Mouse (Mus musculus) hindbrain, embryonic 14.5 days (tissue): ENCODE measurements around the gene Rbm43. TPM values are rescaled to one million over a fixed set of nuclear protein-coding genes. Genes with fewer than 3 reads are reported as not detected.

ENCODE experiments used
- ATAC-seq: fragments of 200-750 bp; cut with Nextera tagmentation; 2 replicates; pipeline ENCODE4 v1.8.0; 2017; ENCODE audit warnings: moderate number of reproducible peaks, mild to moderate bottlenecking, moderate TSS enrichment, moderate library complexity; ENCODE audit not compliant: low FRiP score
- DNase-seq: peaks from one replicate; pipeline ENCODE4 v3.0.0-alpha.2; 2015; ENCODE audit warnings: low spot score
- H3K27ac ChIP-seq: fragments of 300-500 bp; sonication (generic); 2 replicates; pipeline ENCODE4 v1.5.1; 2014; ENCODE audit warnings: mild to moderate bottlenecking, moderate library complexity
- H3K27me3 ChIP-seq: fragments of 300-500 bp; sonication (generic); 2 replicates; pipeline ENCODE4 v1.6.1; 2014; ENCODE audit warnings: mild to moderate bottlenecking, low read length, mixed read lengths; ENCODE audit not compliant: control insufficient read depth, insufficient read depth
- H3K36me3 ChIP-seq: fragments of 300-500 bp; sonication (generic); replicated peaks from 2 replicates; pipeline ENCODE4 v1.6.1; 2014; ENCODE audit not compliant: control insufficient read depth, insufficient read depth
- H3K4me1 ChIP-seq: fragments of 300-500 bp; sonication (generic); replicated peaks from 2 replicates; pipeline ENCODE4 v1.6.1; 2014; ENCODE audit warnings: antibody characterized with exemption, low read length, mixed read lengths; ENCODE audit not compliant: control insufficient read depth, insufficient read depth
- H3K4me2 ChIP-seq: fragments of 300-500 bp; sonication (generic); replicated peaks from 2 replicates; pipeline ENCODE4 v1.6.1; 2014; ENCODE audit warnings: mild to moderate bottlenecking, moderate library complexity
- H3K4me3 ChIP-seq: fragments of 300-500 bp; sonication (generic); replicated peaks from 2 replicates; pipeline ENCODE4 v1.5.1; 2014; ENCODE audit warnings: mild to moderate bottlenecking, low read length
- H3K9ac ChIP-seq: fragments of 300-500 bp; sonication (generic); 2 replicates; pipeline ENCODE4 v1.6.1; 2014
- H3K9me3 ChIP-seq: fragments of 300-500 bp; sonication (generic); 2 replicates; pipeline ENCODE4 v1.6.1; 2016; ENCODE audit warnings: low read length; ENCODE audit not compliant: control insufficient read depth
- WGBS: fragments of 180-500 bp; shearing (Covaris S2); extraction: QIAGEN DNeasy Blood & Tissue Kit; methylation state at CpG from one replicate; pipeline ENCODE4 v1.1.7; 2014; 5-methylcytosine and 5-hydroxymethylcytosine counted together
- polyA plus RNA-seq: library from polyadenylated mRNA; unstranded; fragments of >200 nt; fragmentation: Nextera tagmentation; extraction: Ambion mirVana; gene quantifications from 2 replicates; pipeline ENCODE4 v1.2.1, GENCODE M21; 2014

Gene Rbm43
- polyA plus RNA-seq, 1 experiment from 2014 or later = 7.5 TPM

DNA sequence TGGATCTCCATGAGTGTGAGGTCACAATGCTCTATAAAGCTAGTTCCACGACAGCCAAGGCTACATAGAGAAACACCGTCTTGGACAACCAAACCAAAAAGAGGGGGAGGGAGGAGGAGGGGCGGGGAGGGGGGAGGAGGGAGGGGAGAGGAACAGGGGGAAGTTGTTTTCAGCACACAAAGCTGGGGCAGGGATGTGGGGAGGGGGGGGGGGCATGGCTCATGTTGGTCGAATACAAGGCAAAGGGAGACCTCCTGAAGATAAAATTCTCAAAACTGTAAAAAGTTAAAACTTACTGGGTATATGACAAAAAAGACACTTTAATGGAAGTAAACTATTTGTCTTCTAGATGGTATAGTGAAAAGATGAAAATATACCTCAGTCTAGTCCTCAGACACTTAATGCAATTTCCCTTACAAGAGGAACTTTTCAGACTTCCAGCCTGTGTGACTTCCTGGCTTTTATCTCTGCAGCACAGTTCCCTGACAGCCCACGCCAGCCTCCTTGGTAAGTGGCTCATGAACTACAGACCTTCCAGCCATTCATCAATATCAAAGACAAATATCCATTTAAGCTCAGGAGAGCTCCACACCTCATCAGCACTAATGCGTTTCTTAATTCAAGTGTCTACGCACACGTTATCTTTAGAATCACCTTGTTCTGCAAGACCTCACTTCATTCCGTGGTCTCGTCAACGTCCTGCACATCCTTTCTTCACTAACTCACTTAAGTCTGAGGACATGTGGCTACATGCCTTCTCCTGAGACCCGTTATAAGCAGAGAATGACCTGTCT, 1.4 kb downstream of the Rbm43 start:
- Histone ChIP-seq H3K27me3 (0 out of 2 replicates have a peak, but pooled peaks cover 3% of the 10 kb centered on the region), H3K4me2 (peak overlapping the region; percentile 87; the same call in 1 of the 2 replicates), H3K36me3 (no peaks in the 10 kb centered on the region), H3K9me3 (no peaks in the 10 kb centered on the region), H3K4me1 (no peaks in the 10 kb centered on the region), H3K9ac (no peak overlapping the region), H3K27ac (no peak overlapping the region), H3K4me3 (no peak overlapping the region)
- no peak for ATAC-seq
- 59% methylated on average over 10 of the region's 12 CpGs for WGBS
- DNase-seq = no peak

- ATAC-seq (no peak), DNase-seq (no peak)
- no peaks in the 10 kb centered on the region for H3K9me3 ChIP-seq
- no peak overlapping the region for H3K27ac ChIP-seq
- H3K4me3 ChIP-seq = no peak overlapping the region
- H3K36me3 ChIP-seq = no peaks in the 10 kb centered on the region
- no peak overlapping the region for H3K4me2 ChIP-seq
- H3K4me1 ChIP-seq = no peaks in the 10 kb centered on the region
- 92% methylated on average over 7 of the region's 7 CpGs for WGBS
- 0 out of 2 replicates have a peak, but pooled peaks cover 3% of the 10 kb centered on the region for H3K27me3 ChIP-seq
- H3K9ac ChIP-seq = no peak overlapping the region
Measured at GRCm38 (mm10) chr2:51931241-51931640, 3.7 kb downstream of the Rbm43 start.

DNA sequence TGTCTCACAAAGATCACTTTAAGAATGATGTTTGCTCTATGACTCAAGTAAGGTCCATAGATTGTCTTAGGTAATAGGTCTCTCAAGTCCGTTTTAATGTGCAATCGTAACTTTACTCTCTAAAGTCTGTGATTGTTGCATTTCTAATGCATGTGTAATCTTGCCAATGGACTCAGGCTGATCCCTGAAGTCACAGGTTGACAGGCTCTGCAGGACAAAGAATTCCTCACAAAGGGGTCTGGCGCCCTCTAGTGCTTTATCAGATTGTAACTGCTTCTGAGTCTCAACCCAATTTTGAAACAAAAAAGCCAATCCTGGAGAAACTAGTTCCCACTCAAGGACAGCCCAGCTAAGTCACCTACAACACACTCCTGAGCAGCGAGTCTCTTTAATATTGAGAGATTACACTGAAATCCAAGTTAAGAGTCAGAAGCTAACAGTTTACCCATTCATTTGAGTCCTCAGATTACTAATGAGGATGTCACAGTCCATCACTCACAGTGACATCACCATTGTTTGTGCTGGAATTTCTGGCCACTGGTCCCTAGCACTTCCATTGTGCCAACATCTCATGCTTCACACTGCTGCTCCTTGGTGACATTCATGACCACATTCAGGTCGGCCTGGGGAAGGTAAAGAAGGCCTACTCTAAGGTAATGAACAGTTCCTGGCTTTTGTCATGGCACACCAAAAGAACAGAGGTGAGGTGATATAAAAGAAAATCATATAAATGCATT, 19.9 kb downstream of the Rbm43 start:
- Histone ChIP-seq H3K4me1 (no peaks in the 10 kb centered on the region), H3K4me2 (no peak overlapping the region), H3K27ac (no peak overlapping the region), H3K36me3 (no peaks in the 10 kb centered on the region), H3K4me3 (no peak overlapping the region), H3K9me3 (no peaks in the 10 kb centered on the region), H3K9ac (no peak overlapping the region), H3K27me3 (no peaks in the 10 kb centered on the region)
- WGBS = 4% methylated on average over 5 of the region's 5 CpGs
- peak; percentile 87 for ATAC-seq
- DNase-seq = peak; percentile 90

DNA sequence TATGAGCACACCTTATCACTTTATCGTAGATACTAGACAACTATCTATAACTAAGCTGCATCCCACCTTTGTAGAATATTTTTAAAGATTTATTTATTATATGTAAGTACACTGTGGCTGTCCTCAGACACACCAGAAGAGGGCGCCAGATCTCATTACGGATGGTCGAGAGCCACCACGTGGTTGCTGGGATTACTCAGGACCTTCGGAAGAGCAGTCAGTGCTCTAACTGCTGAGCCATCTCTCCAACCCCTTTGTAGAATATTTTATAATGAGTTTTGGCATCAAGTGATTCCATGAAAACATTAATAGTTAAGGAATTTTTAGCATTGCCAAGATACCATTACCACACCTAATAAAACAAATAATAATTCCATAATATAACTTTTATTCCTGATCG, 20.4 kb downstream of the Rbm43 start:
- no peak overlapping the region for H3K27ac ChIP-seq
- no peaks in the 10 kb centered on the region for H3K36me3 ChIP-seq
- H3K27me3 ChIP-seq = no peaks in the 10 kb centered on the region
- no peaks in the 10 kb centered on the region for H3K9me3 ChIP-seq
- no peak overlapping the region for H3K4me2 ChIP-seq
- no peak overlapping the region for H3K4me3 ChIP-seq
- ATAC-seq (no peak), DNase-seq (no peak)
- H3K4me1 ChIP-seq = no peaks in the 10 kb centered on the region
- no peak overlapping the region for H3K9ac ChIP-seq
- WGBS = 55% methylated on average over 7 of the region's 7 CpGs

DNA sequence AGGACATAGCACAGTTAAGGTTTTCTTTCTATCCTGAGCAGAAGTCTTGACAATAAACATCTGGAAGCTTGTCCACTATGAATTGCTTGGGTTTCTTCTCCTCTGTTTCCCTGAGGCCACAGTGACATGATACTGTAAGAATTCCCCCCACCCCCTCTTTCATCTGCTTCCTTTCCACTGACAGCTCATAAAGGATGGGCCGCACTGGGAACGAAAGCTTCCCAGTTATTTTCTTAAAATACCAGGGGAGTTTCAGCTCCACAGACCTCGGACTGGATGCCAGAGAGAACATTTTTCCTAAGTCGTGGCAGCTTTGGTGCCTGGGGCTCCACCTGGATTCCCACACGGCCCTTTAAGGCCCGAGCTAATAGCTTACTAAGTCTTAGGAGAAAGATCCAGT, 22.2 kb downstream of the Rbm43 start:
- H3K36me3 ChIP-seq = no peaks in the 10 kb centered on the region
- no peaks in the 10 kb centered on the region for H3K4me1 ChIP-seq
- H3K4me3 ChIP-seq = no peak overlapping the region
- H3K27ac ChIP-seq = no peak overlapping the region
- H3K9ac ChIP-seq = no peak overlapping the region
- no peaks in the 10 kb centered on the region for H3K9me3 ChIP-seq
- 39% methylated on average over 6 of the region's 6 CpGs for WGBS
- ATAC-seq (no peak), DNase-seq (no peak)
- no peak overlapping the region for H3K4me2 ChIP-seq
- no peaks in the 10 kb centered on the region for H3K27me3 ChIP-seq

DNA sequence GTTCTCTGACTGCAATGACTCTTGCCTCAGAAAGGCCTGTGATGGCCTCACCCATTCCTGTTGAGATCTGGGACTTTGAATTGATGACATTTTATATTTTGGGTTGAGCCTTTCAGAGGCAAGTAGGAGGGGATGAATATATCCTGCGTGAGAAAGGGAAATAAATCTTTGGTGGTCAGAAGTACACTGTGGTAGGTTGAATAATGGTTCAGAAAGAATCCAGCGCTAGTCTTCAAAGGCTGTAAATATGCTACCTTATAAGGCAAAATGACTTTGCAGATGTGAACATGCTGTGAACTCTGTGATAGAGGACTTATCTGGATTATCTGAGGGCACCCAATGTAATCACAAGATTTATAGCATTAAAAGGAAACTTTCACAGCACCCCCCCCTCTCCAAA, 23.1 kb downstream of the Rbm43 start:
- DNase-seq (no peak), ATAC-seq (no peak)
- Histone ChIP-seq H3K27ac (no peak overlapping the region), H3K27me3 (no peaks in the 10 kb centered on the region), H3K9ac (no peak overlapping the region), H3K4me3 (no peak overlapping the region), H3K9me3 (no peaks in the 10 kb centered on the region), H3K36me3 (no peaks in the 10 kb centered on the region), H3K4me2 (no peak overlapping the region), H3K4me1 (no peaks in the 10 kb centered on the region)
- 84% methylated on average over 2 of the region's 2 CpGs for WGBS

- H3K4me1 ChIP-seq = no peaks in the 10 kb centered on the region
- no peak for DNase-seq
- no peaks in the 10 kb centered on the region for H3K27me3 ChIP-seq
- no peaks in the 10 kb centered on the region for H3K9me3 ChIP-seq
- no peak overlapping the region for H3K27ac ChIP-seq
- H3K4me3 ChIP-seq = no peak overlapping the region
- ATAC-seq = no peak
- WGBS = 41% methylated on average over 4 of the region's 4 CpGs
- H3K9ac ChIP-seq = no peak overlapping the region
- H3K36me3 ChIP-seq = no peaks in the 10 kb centered on the region
- H3K4me2 ChIP-seq = no peak overlapping the region
Measured at GRCm38 (mm10) chr2:51907538-51908110, 27.3 kb downstream of the Rbm43 start.

DNA sequence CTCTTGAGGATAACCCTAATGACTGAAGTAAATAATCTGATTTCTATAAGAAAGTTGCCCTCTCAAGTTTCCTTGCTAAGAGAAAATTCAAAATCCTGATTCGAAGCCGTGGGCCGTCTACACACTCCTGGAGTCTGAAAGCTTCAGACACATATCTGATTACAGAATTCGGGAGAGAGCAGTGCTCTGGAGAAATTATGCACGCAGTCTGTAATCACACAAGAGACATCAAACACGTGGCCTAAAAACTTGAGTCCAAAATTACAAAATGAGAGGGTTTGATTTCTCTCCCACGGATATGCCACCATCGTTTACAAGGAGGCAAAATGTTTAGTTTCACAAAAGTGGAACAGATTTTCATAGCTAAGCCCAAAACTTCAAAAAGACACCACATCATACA, 29.3 kb downstream of the Rbm43 start:
- Histone ChIP-seq H3K27me3 (no peaks in the 10 kb centered on the region), H3K4me3 (no peak overlapping the region), H3K9me3 (no peaks in the 10 kb centered on the region), H3K27ac (no peak overlapping the region), H3K36me3 (no peaks in the 10 kb centered on the region), H3K4me1 (no peaks in the 10 kb centered on the region), H3K9ac (no peak overlapping the region), H3K4me2 (no peak overlapping the region)
- no peak for ATAC-seq
- WGBS = 88% methylated on average over 8 of the region's 8 CpGs
- DNase-seq = no peak

DNA sequence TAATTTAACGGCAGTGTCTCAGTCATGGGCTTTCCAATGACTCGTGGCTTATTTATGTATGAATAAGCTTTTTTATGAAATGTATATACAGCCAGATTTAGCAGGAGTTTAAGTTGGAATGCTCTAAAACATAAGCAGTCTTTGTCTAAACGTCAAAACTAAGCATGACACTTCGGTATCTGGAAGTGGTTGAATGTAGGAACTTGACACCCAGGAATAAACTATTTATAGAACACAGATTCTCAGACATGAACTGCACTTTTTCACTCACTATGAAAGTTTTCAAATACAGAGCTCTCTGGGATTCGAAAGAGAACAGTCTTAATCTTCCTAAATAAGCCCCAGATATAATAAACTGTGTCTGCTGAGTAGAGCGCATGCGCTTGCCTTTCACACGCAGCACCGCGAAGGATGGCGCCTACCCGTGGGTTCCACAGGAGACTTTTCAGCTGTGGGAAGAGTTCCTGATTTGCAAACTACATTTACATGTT, 42.5 kb downstream of the Rbm43 start:
- no peak for ATAC-seq
- H3K4me2 ChIP-seq = no peak overlapping the region
- no peaks in the 10 kb centered on the region for H3K27me3 ChIP-seq
- no peak overlapping the region for H3K4me3 ChIP-seq
- H3K27ac ChIP-seq = no peak overlapping the region
- DNase-seq = no peak
- H3K9ac ChIP-seq = no peak overlapping the region
- H3K4me1 ChIP-seq = no peaks in the 10 kb centered on the region
- H3K9me3 ChIP-seq = no peaks in the 10 kb centered on the region
- no peaks in the 10 kb centered on the region for H3K36me3 ChIP-seq
- WGBS = 89% methylated on average over 12 of the region's 12 CpGs
